Mouse (Mus musculus): Measurements from ENCODE around the gene Sprr2h. TPM values are rescaled to one million over a fixed set of nuclear protein-coding genes. Genes with fewer than 3 reads are reported as not detected.

Gene Sprr2h
- total RNA-seq (2021), result not detected
- long read RNA-seq, experiment 1, result 0 reads
- long read RNA-seq, experiment 2, result 0 reads

DNA sequence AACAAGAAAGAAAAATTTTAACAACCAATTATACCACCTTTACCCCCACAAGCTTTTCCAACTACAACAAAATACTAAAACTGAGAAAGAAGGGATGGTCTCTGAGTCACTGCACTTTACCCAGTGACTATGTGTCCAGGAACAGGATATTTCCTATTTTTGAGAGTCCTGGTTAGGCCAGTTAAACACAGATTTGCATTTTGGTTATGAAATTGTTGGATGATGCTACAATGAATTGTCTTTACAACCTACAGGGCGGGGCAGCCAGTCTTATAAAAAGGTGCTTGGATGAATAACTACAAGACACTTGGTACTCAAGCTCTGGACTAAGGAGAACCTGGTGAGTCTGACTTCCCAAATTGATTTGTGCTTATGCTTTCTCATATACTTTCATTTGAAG lies at the start of gene Sprr2h:
Gene Sprr2h (plus strand): TSS at position 301 of the 400 bp plus-strand sequence.
- intact Hi-C loops (cut with DNase I), result no loop called here
- DNase-seq, result no peak

- DNase-seq, result no peak
- intact Hi-C loops (cut with DNase I), result no loop called here
These were observed 49.2 kb upstream of the Sprr2h start for GRCm38 (mm10) chr3:92336278-92336677.

- no peak for DNase-seq
- intact Hi-C loops (cut with DNase I), result no loop called here
These were observed 46.6 kb upstream of the Sprr2h start, which contains the start of gene Sprr2d for GRCm38 (mm10) chr3:92338840-92339239. Sprr2d (plus strand) TSS chr3:92339140.

GRCm38 (mm10) chr3:92351843-92352242 lies 33.6 kb upstream of the Sprr2h start, which contains the start of gene Sprr2e:
Sprr2e (plus strand) TSS chr3:92352143.
- intact Hi-C loops (cut with DNase I), result no loop called here
- DNase-seq, result no peak

- no peak for DNase-seq
- intact Hi-C loops (cut with DNase I), result no loop called here
These were observed 23.9 kb upstream of the Sprr2h start for GRCm38 (mm10) chr3:92361619-92362018.

DNA sequence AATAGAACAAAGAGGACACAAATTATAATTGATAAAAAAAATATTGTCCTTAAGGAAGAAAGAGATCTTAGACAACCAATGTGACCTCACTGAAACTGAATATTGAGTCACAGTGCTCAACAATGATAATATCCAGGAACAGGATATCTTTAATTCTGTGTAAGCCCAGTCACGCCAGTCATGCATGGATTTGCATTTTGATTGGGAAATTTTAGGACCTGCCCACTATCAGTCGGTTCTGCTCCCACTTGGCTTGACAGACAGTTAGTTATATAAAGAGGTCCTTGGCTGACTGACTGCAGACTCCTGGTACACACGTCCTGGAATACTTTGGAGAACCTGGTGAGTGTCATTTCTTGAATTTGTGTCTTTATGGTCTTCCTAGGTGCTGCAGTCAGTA lies 20.6 kb upstream of the Sprr2h start, which contains the start of gene Sprr2f:
Gene Sprr2f (plus strand): TSS at position 301 of the 400 bp plus-strand sequence.
- intact Hi-C loops (cut with DNase I), result no loop called here
- DNase-seq, result no peak

DNA sequence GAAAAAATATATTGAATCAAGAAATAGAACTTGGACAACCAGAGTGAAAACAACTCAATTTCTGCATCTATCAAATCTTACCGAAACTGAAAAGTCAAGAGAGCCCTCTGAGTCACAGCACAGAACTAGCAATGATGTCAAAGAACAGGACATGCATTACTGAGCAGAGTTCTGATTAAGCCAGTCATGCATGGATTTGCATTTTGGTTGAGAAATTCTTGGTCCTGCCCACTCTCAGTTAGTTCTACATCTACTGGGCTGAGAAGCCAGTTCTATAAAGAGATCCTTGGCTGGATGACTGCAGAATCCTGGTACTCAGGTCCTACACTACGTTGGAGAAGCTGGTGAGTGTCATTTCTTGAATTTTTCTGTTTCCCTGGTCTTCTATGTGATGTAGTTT lies 11.9 kb upstream of the Sprr2h start:
- intact Hi-C loops (cut with DNase I), result no loop called here
- no peak for DNase-seq

- intact Hi-C loops (cut with DNase I), result loop anchor here (5.0 kb wide), 1 partner anchor 118 kb away; no protein-coding TSS in a partner anchor
- DNase-seq, result no peak
These were observed 8.8 kb downstream of the Sprr2h start for GRCm38 (mm10) chr3:92394301-92394700.

DNA sequence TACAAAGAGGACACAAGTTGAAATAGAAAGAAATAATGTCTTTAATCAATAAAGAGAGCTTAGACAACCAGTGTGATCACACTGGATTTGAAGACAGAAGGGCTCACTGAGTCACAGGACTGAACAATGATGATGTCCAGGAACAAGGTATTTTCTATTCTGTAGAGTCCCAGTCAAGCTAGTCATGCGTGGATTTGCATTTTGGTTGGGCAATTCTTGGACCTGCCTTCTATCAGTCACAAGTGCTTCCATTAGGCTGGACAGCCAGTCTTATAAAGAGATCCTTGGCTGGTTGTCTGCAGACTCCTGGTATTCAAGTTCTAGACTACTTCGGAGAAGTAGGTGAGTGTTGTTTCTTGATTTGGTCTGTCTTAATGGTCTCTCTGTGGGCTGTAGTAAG lies 22.2 kb downstream of the Sprr2h start, which contains the start of gene Sprr2i:
Gene Sprr2i (plus strand): TSS at position 301 of the 400 bp plus-strand sequence.
- no peak for DNase-seq
- intact Hi-C loops (cut with DNase I), result no loop called here

DNA sequence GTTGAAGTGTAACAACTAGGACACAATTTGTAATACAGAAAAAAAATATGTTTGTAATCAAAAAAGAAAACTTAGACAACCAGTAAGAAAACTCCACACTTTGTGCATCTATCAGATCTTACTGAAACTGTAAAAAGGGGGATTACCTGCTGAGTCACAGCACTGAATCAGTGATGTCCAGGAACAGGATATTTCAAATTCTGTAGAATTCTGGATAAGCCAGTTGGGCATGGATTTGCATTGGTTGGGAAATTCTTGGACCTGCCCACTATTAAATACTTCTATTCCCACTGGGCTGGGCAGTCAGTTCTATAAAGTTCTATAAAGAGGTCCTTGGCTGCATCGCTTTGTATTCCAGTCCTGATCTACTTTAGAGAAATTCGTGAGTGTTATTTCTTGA lies 32.3 kb downstream of the Sprr2h start, which contains the start of gene Sprr2j-ps:
Gene Sprr2j-ps (plus strand): TSS at position 301 of the 400 bp plus-strand sequence.
- intact Hi-C loops (cut with DNase I), result no loop called here
- DNase-seq, result no peak

- intact Hi-C loops (cut with DNase I), result no loop called here
- no peak for DNase-seq
These were observed 43.8 kb downstream of the Sprr2h start, which contains the start of gene Gm9774 for GRCm38 (mm10) chr3:92429323-92429722. Gm9774 (minus strand) TSS chr3:92429423.

- intact Hi-C loops (cut with DNase I), result no loop called here
- no peak for DNase-seq
These were observed 46.8 kb downstream of the Sprr2h start, which contains the start of gene Sprr2k for GRCm38 (mm10) chr3:92432282-92432681. Sprr2k (plus strand) TSS chr3:92432582.

Other genes with a start within 250 kb of the Sprr2h start
- not detected for gene Lelp1, start 242.9 kb upstream of the Sprr2h start, total RNA-seq (2021)
- gene Sprr2a1, start 169.9 kb upstream of the Sprr2h start, total RNA-seq (2021), result not detected
- gene Sprr2a2, start 169.8 kb upstream of the Sprr2h start, total RNA-seq (2021), result 1 to 10 TPM; 1.4 to 3.0 TPM
- not detected for gene Sprr2a3, start 100.3 kb upstream of the Sprr2h start, total RNA-seq (2021)
- gene Sprr2b, start 69.1 kb upstream of the Sprr2h start, total RNA-seq (2021), result not detected
- not detected for gene Sprr2d, start 46.5 kb upstream of the Sprr2h start, total RNA-seq (2021)
- not detected for gene Sprr2e, start 33.5 kb upstream of the Sprr2h start, total RNA-seq (2021)
- gene Sprr2f, start 20.5 kb upstream of the Sprr2h start, total RNA-seq (2021), result not detected
- gene Sprr2i, start 22.3 kb downstream of the Sprr2h start, total RNA-seq (2021), result not detected
- not detected for gene Sprr2j-ps, start 32.4 kb downstream of the Sprr2h start, total RNA-seq (2021)
- 1 to 10 TPM; 3.1 to 5.0 TPM for gene Gm9774, start 43.7 kb downstream of the Sprr2h start, total RNA-seq (2021)
- not detected for gene Sprr2k, start 46.9 kb downstream of the Sprr2h start, total RNA-seq (2021)
- gene Sprr1b, start 53.1 kb downstream of the Sprr2h start, total RNA-seq (2021), result not detected
- gene Sprr3, start 73.0 kb downstream of the Sprr2h start, total RNA-seq (2021), result not detected
- gene Sprr1a, start 100.2 kb downstream of the Sprr2h start, total RNA-seq (2021), result not detected
- gene Sprr4, start 114.8 kb downstream of the Sprr2h start, total RNA-seq (2021), result not detected
- not detected for gene 2310046K23Rik, start 148.8 kb downstream of the Sprr2h start, total RNA-seq (2021)
- not detected for gene Ivl, start 188.1 kb downstream of the Sprr2h start, total RNA-seq (2021)
- not detected for gene Smcp, start 203.3 kb downstream of the Sprr2h start, total RNA-seq (2021)
- not detected for gene 2210017I01Rik, start 221.8 kb downstream of the Sprr2h start, total RNA-seq (2021)
- not detected for gene Lce6a, start 236.0 kb downstream of the Sprr2h start, total RNA-seq (2021)